Mouse (Mus musculus) heart, embryonic 10.5 days (tissue): ENCODE results near the gene Wasf3. TPM values are rescaled to one million over a fixed set of nuclear protein-coding genes. Genes with fewer than 3 reads are reported as not detected.

Experiments
- DNase-seq: peaks from one replicate; pipeline ENCODE4 v3.0.0-alpha.2; 2017; ENCODE audit warnings: low spot score
- H3K27ac ChIP-seq: fragments of 300-500 bp; sonication (generic); 2 replicates; pipeline ENCODE4 v1.5.1; 2016; ENCODE audit warnings: mild to moderate bottlenecking
- H3K27me3 ChIP-seq: fragments of 300-500 bp; sonication (generic); 2 replicates; pipeline ENCODE4 v1.6.1; 2016; ENCODE audit warnings: mild to moderate bottlenecking; ENCODE audit not compliant: poor library complexity, insufficient read depth, severe bottlenecking
- H3K36me3 ChIP-seq: fragments of 300-500 bp; sonication (generic); 2 replicates; pipeline ENCODE4 v1.6.1; 2016; ENCODE audit warnings: mild to moderate bottlenecking, moderate library complexity
- H3K4me1 ChIP-seq: fragments of 300-500 bp; sonication (generic); 2 replicates; pipeline ENCODE4 v1.6.1; 2016; ENCODE audit warnings: mild to moderate bottlenecking
- H3K4me3 ChIP-seq: fragments of 300-500 bp; sonication (generic); 2 replicates; pipeline ENCODE4 v1.5.1; 2016; ENCODE audit warnings: mild to moderate bottlenecking, moderate library complexity
- H3K9me3 ChIP-seq: fragments of 300-500 bp; sonication (generic); 2 replicates; pipeline ENCODE4 v1.6.1; 2016; ENCODE audit warnings: mild to moderate bottlenecking, moderate library complexity
- WGBS: fragments of 180-500 bp; shearing (Covaris S2); methylation state at CpG from one replicate; pipeline ENCODE4 v1.1.7; 2016; 5-methylcytosine and 5-hydroxymethylcytosine counted together
- polyA plus RNA-seq: library from polyadenylated mRNA; unstranded; fragments of >200 nt; fragmentation: Nextera tagmentation; extraction: Ambion mirVana; gene quantifications from 2 replicates; pipeline ENCODE4 v1.2.1, GENCODE M21; 2016

The Wasf3 gene
- polyA plus RNA-seq, 1 experiment from 2014 or later = 2.0 TPM

GRCm38 (mm10) chr5:146431821-146432220 is 47.0 kb downstream of the Wasf3 start:
- H3K9me3 ChIP-seq = no peaks in the 10 kb centered on the region
- 76% methylated on average over 3 of the region's 3 CpGs for WGBS
- no peaks in the 10 kb centered on the region for H3K36me3 ChIP-seq
- DNase-seq = no peak
- peaks cover 53% of the 10 kb centered on the region for H3K27me3 ChIP-seq
- no peak overlapping the region for H3K27ac ChIP-seq
- H3K4me1 ChIP-seq = no peaks in the 10 kb centered on the region
- no peak overlapping the region for H3K4me3 ChIP-seq

GRCm38 (mm10) chr5:146432476-146432875 is 47.7 kb downstream of the Wasf3 start:
- WGBS = 67% methylated on average over 6 of the region's 6 CpGs
- H3K27ac ChIP-seq = no peak overlapping the region
- H3K36me3 ChIP-seq = no peaks in the 10 kb centered on the region
- H3K4me1 ChIP-seq = no peaks in the 10 kb centered on the region
- H3K27me3 ChIP-seq = peaks cover 47% of the 10 kb centered on the region
- no peak for DNase-seq
- H3K4me3 ChIP-seq = no peak overlapping the region
- H3K9me3 ChIP-seq = no peaks in the 10 kb centered on the region

DNA sequence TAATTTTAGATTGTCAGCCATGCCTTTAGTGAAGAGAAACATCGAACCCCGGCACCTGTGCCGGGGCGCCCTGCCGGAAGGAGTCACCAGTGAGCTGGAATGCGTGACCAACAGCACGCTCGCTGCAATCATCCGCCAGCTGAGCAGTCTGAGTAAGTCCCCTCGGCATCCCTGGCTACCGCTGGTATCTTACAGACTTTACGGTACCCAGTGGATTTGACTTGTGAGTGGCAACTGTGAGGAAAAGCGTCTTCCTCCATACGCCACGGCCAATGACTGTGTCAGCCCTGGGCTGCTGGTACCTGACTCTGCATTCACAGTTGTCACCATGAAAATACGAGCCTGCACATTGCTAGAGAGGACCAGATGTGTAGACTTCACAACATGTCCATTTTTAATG is 50.5 kb downstream of the Wasf3 start:
- 92% methylated on average over 16 of the region's 16 CpGs for WGBS
- Histone ChIP-seq H3K4me3 (no peak overlapping the region), H3K4me1 (no peaks in the 10 kb centered on the region), H3K27me3 (peaks cover 18% of the 10 kb centered on the region), H3K27ac (no peak overlapping the region), H3K36me3 (no peaks in the 10 kb centered on the region), H3K9me3 (no peaks in the 10 kb centered on the region)
- no peak for DNase-seq

DNA sequence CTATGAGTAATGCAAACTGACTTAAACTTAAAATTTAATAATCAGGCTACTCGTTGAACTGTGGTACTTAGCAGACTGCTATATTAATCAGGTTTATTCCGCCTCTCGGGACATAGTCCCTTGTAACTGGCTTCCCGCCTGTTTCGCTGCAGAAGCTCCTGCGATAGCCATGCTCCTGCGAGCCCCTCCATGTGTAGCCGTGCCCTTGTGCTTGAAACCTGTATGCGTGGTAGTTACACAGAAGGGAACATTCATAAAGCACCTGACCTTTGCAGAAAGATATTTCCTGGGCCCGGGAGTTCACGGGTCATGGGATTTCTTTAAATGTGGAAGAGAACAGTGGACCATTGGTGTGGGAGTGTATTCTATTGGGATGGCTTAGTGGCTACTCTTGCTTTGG is 52.0 kb downstream of the Wasf3 start:
- no peaks in the 10 kb centered on the region for H3K36me3 ChIP-seq
- no peak overlapping the region for H3K27ac ChIP-seq
- no peak for DNase-seq
- H3K27me3 ChIP-seq = peaks cover 4% of the 10 kb centered on the region; the same call in 1 of the 2 replicates
- no peaks in the 10 kb centered on the region for H3K9me3 ChIP-seq
- H3K4me3 ChIP-seq = no peak overlapping the region
- WGBS = 90% methylated on average over 11 of the region's 11 CpGs
- no peaks in the 10 kb centered on the region for H3K4me1 ChIP-seq

- Histone ChIP-seq H3K27ac (no peak overlapping the region), H3K27me3 (no peaks in the 10 kb centered on the region), H3K4me1 (no peaks in the 10 kb centered on the region), H3K36me3 (no peaks in the 10 kb centered on the region), H3K4me3 (no peak overlapping the region), H3K9me3 (no peaks in the 10 kb centered on the region)
- DNase-seq = no peak
- WGBS = 86% methylated on average over 7 of the region's 7 CpGs
Measured at GRCm38 (mm10) chr5:146439152-146439781, 54.5 kb downstream of the Wasf3 start.

DNA sequence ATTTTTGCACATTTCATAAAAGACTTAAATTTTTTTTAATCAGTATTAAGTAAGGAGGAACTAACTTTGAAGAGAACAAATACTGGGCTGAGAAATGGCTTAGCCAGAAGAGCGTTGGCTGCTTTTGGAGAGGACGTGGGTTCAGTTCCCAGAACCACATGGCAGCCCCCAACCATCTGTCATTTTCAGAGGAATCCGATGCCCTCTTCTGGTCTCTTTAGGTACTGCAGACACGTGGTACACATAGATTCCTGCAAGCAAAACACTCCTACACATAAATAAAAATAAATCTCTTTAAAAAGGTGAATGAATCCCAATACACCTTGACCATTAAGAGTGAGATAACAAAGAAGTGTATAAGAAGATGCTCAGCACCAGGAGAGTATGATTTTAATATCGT is 55.5 kb downstream of the Wasf3 start:
- H3K9me3 ChIP-seq = no peaks in the 10 kb centered on the region
- H3K27ac ChIP-seq = no peak overlapping the region
- H3K27me3 ChIP-seq = no peaks in the 10 kb centered on the region
- H3K4me1 ChIP-seq = no peaks in the 10 kb centered on the region
- DNase-seq = no peak
- WGBS = 88% methylated on average over 5 of the region's 5 CpGs
- H3K36me3 ChIP-seq = no peaks in the 10 kb centered on the region
- H3K4me3 ChIP-seq = no peak overlapping the region

DNA sequence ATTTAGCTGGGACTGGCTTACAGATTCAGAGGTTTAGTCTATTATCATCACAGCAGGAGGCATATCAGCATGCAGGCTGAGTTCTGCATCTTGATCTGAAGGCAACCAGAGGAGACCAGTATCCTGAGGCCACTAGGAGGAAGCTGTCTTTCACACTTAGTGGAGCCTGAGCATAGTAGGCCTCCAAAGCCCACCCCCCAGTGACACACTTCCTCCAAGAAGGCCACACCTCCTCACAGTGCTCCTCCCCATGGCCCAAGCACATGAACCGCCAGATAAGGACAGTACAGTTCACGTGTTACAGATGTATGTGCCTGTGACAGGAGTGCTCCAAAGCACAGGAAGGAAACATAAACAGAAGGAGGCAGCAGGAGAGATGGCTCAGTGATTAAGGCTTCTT is 58.0 kb downstream of the Wasf3 start:
- H3K4me1 ChIP-seq = no peaks in the 10 kb centered on the region
- 69% methylated on average over 2 of the region's 2 CpGs for WGBS
- H3K4me3 ChIP-seq = no peak overlapping the region
- no peaks in the 10 kb centered on the region for H3K36me3 ChIP-seq
- H3K27ac ChIP-seq = no peak overlapping the region
- no peak for DNase-seq
- H3K9me3 ChIP-seq = no peaks in the 10 kb centered on the region
- no peaks in the 10 kb centered on the region for H3K27me3 ChIP-seq

- 78% methylated on average over 2 of the region's 2 CpGs for WGBS
- no peak for DNase-seq
- Histone ChIP-seq H3K9me3 (no peaks in the 10 kb centered on the region), H3K27me3 (no peaks in the 10 kb centered on the region), H3K4me3 (no peak overlapping the region), H3K4me1 (no peaks in the 10 kb centered on the region), H3K36me3 (no peaks in the 10 kb centered on the region), H3K27ac (no peak overlapping the region)
Measured at GRCm38 (mm10) chr5:146446633-146447032, 61.8 kb downstream of the Wasf3 start.

DNA sequence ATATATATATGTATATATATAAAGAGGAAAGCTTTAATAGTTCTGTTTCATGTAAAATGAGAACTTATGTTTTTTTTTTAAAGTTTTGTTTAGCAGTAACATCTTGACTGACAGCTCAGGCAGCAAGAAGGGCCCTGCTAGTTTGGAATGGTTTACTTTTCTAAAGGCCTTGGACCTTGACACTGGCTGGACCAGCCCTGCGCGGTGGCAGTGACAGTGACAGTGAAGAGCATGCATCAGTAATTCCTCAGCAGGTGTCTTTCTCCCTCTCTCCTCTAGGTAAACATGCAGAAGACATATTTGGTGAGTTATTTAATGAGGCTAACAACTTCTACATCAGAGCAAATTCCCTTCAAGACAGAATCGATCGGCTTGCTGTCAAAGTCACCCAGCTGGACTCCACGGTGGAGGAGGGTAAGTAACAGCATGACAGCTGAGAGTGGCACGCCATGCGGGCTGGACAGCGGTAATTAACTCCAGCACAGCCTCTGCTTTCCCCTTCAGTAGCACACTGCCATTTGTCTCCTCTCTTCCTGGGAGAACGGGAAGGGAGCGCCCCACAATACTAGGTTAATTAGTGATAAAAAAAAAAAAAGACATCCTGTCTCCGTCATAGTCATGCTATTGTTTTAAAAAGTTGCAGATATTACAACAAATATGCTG is 66.9 kb downstream of the Wasf3 start:
- Histone ChIP-seq H3K27ac (no peak overlapping the region), H3K9me3 (no peaks in the 10 kb centered on the region), H3K4me3 (no peak overlapping the region), H3K36me3 (no peaks in the 10 kb centered on the region), H3K4me1 (no peaks in the 10 kb centered on the region), H3K27me3 (no peaks in the 10 kb centered on the region)
- DNase-seq = no peak
- 81% methylated on average over 11 of the region's 11 CpGs for WGBS

GRCm38 (mm10) chr5:146453556-146453955 is 68.8 kb downstream of the Wasf3 start:
- WGBS = 88% methylated on average over 6 of the region's 6 CpGs
- Histone ChIP-seq H3K27me3 (no peaks in the 10 kb centered on the region), H3K9me3 (no peaks in the 10 kb centered on the region), H3K27ac (no peak overlapping the region), H3K36me3 (no peaks in the 10 kb centered on the region), H3K4me3 (no peak overlapping the region), H3K4me1 (no peaks in the 10 kb centered on the region)
- no peak for DNase-seq

DNA sequence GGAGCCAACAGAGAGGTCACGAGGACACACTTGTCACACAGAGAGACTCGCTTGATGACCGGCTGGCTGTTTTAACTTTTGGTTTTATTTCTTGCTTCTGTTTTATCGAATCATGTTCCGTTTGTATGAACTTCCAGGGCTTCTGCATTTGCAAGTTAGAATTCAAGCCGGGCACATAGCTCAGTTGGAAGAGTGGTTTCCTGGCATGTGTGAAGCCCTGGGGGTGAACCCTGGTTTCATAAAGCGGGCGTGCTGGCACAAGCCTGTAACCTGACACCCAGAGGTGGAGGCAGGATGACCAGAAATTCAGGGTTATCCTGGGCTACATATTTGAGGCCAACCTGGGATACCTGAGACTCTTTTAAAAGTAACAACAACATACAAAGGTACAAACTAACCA is 76.8 kb downstream of the Wasf3 start:
- H3K36me3 ChIP-seq = no peaks in the 10 kb centered on the region
- 0 out of 2 replicates have a peak, but pooled peaks cover 5% of the 10 kb centered on the region for H3K27me3 ChIP-seq
- H3K4me1 ChIP-seq = no peaks in the 10 kb centered on the region
- no peak overlapping the region for H3K27ac ChIP-seq
- H3K4me3 ChIP-seq = no peak overlapping the region
- 82% methylated on average over 8 of the region's 8 CpGs for WGBS
- no peaks in the 10 kb centered on the region for H3K9me3 ChIP-seq
- no peak for DNase-seq

GRCm38 (mm10) chr5:146466663-146467062 is 81.9 kb downstream of the Wasf3 start:
- Histone ChIP-seq H3K27ac (no peak overlapping the region), H3K36me3 (no peaks in the 10 kb centered on the region), H3K27me3 (0 out of 2 replicates have a peak, but pooled peaks cover 5% of the 10 kb centered on the region)

DNA sequence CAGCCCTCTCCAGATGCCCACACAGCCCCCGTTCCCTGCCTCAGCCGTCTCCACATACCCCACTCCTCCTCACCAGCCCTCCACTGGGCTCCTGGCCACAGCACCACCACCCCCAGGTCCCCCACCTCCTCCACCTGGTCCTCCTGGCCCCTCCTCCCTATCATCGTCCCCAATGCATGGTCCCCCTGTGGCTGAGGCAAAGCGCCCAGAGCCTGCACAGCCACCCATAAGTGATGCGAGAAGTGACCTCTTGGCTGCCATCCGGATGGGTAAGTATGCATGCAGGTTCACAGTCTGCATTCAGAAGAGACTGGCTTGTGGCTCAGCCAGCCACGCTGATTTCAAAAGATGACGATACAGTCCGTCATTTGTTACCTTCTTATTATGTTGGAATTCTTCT is 83.5 kb downstream of the Wasf3 start:
- no peak for DNase-seq
- Histone ChIP-seq H3K4me3 (no peak overlapping the region), H3K9me3 (no peaks in the 10 kb centered on the region), H3K27ac (no peak overlapping the region), H3K4me1 (no peaks in the 10 kb centered on the region), H3K27me3 (0 out of 2 replicates have a peak, but pooled peaks cover 5% of the 10 kb centered on the region), H3K36me3 (no peaks in the 10 kb centered on the region)
- WGBS = 84% methylated on average over 9 of the region's 9 CpGs

More at GRCm38 (mm10) chr5:146466663-146467062, 81.9 kb downstream of the Wasf3 start:
- WGBS = 90% methylated on average over 19 of the region's 19 CpGs
- no peak for DNase-seq
- Histone ChIP-seq H3K4me3 (no peak overlapping the region), H3K9me3 (no peaks in the 10 kb centered on the region), H3K4me1 (no peaks in the 10 kb centered on the region)
